Mouse (Mus musculus) stomach, embryonic 14.5 days (tissue): Measurements from ENCODE around the gene Ntn4. TPM values are rescaled to one million over a fixed set of nuclear protein-coding genes. Genes with fewer than 3 reads are reported as not detected.
"Not testable (repeated sequence)": the region's sequence is repeated elsewhere in the genome, so short reads cannot be mapped to it uniquely, and the experiment has no call there.

Source experiments
- ATAC-seq: fragments of 200-750 bp; cut with Nextera tagmentation; 2 replicates; pipeline ENCODE4 v1.8.0; 2017; ENCODE audit warnings: low read depth, moderate TSS enrichment; ENCODE audit not compliant: insufficient number of reproducible peaks, insufficient read depth, low FRiP score
- H3K27ac ChIP-seq: fragments of 300-500 bp; sonication (generic); 2 replicates; pipeline ENCODE4 v1.5.1; 2014; ENCODE audit warnings: mild to moderate bottlenecking, low read length, moderate library complexity, mixed read lengths
- H3K27me3 ChIP-seq: fragments of 300-500 bp; sonication (generic); 2 replicates; pipeline ENCODE4 v1.6.1; 2014; ENCODE audit warnings: low read length, control low read depth, mixed read lengths; ENCODE audit not compliant: control insufficient read depth, insufficient read depth
- H3K36me3 ChIP-seq: fragments of 300-500 bp; sonication (generic); 2 replicates; pipeline ENCODE4 v1.6.1; 2014; ENCODE audit warnings: mild to moderate bottlenecking, control low read depth, low read length, moderate library complexity, mixed read lengths; ENCODE audit not compliant: control insufficient read depth, insufficient read depth
- H3K4me1 ChIP-seq: fragments of 300-500 bp; sonication (generic); 2 replicates; pipeline ENCODE4 v1.6.1; 2014; ENCODE audit warnings: low read length, control low read depth, mixed read lengths; ENCODE audit not compliant: control insufficient read depth, insufficient read depth
- H3K4me2 ChIP-seq: fragments of 300-500 bp; sonication (generic); replicated peaks from 2 replicates; pipeline ENCODE4 v1.6.1; 2014; ENCODE audit warnings: low read depth, low read length, control low read depth
- H3K4me3 ChIP-seq: fragments of 300-500 bp; sonication (generic); 2 replicates; pipeline ENCODE4 v1.5.1; 2014; ENCODE audit warnings: low read depth, low read length, control low read depth
- H3K9ac ChIP-seq: fragments of 300-500 bp; sonication (generic); replicated peaks from 2 replicates; pipeline ENCODE4 v1.6.1; 2014; ENCODE audit warnings: low read depth, mild to moderate bottlenecking, control low read depth, low read length, moderate library complexity, mixed read lengths
- H3K9me3 ChIP-seq: fragments of 300-500 bp; sonication (generic); 2 replicates; pipeline ENCODE4 v1.6.1; 2016; ENCODE audit warnings: low read depth, low read length, control low read depth; ENCODE audit not compliant: control insufficient read depth
- WGBS: fragments of 180-500 bp; shearing (Covaris S2); extraction: QIAGEN DNeasy Blood & Tissue Kit; methylation state at CpG from one replicate; pipeline ENCODE4 v1.1.7; 2014; 5-methylcytosine and 5-hydroxymethylcytosine counted together
- polyA plus RNA-seq: library from polyadenylated mRNA; unstranded; fragments of >200 nt; fragmentation: Nextera tagmentation; extraction: Ambion mirVana; gene quantifications from 2 replicates; pipeline ENCODE4 v1.2.1, GENCODE M21; 2014

The Ntn4 gene
- polyA plus RNA-seq, 1 experiment from 2014 or later, result 0.62 TPM

- Histone ChIP-seq H3K27ac (no peak overlapping the region), H3K4me3 (no peak overlapping the region), H3K4me2 (no peak overlapping the region), H3K9ac (no peak overlapping the region), H3K4me1 (peaks cover 9% of the 10 kb centered on the region), H3K9me3 (no peaks in the 10 kb centered on the region), H3K36me3 (no peaks in the 10 kb centered on the region), H3K27me3 (no peaks in the 10 kb centered on the region)
- ATAC-seq, result no peak
- WGBS, result 87% methylated on average over 4 of the region's 4 CpGs
These were observed 43.4 kb downstream of the Ntn4 start for GRCm38 (mm10) chr10:93683896-93684295.

GRCm38 (mm10) chr10:93685416-93685815, 44.9 kb downstream of the Ntn4 start:
- not testable (repeated sequence) for H3K9me3 ChIP-seq, H3K4me2 ChIP-seq, H3K9ac ChIP-seq, H3K4me1 ChIP-seq, H3K27me3 ChIP-seq, H3K4me3 ChIP-seq, H3K27ac ChIP-seq, H3K36me3 ChIP-seq, ATAC-seq
- 86% methylated on average over 3 of the region's 3 CpGs for WGBS

GRCm38 (mm10) chr10:93686579-93686978, 46.1 kb downstream of the Ntn4 start:
- Histone ChIP-seq H3K9me3 (no peaks in the 10 kb centered on the region), H3K27me3 (no peaks in the 10 kb centered on the region), H3K4me2 (no peak overlapping the region), H3K9ac (no peak overlapping the region), H3K4me3 (no peak overlapping the region), H3K36me3 (no peaks in the 10 kb centered on the region), H3K27ac (no peak overlapping the region), H3K4me1 (no peaks in the 10 kb centered on the region)
- ATAC-seq, result no peak
- WGBS, result 98% methylated on average over 6 of the region's 6 CpGs

GRCm38 (mm10) chr10:93687781-93688180, 47.3 kb downstream of the Ntn4 start:
- H3K36me3 ChIP-seq, result no peaks in the 10 kb centered on the region
- WGBS, result 96% methylated on average over 3 of the region's 3 CpGs
- no peaks in the 10 kb centered on the region for H3K4me1 ChIP-seq
- ATAC-seq, result no peak
- H3K4me2 ChIP-seq, result no peak overlapping the region
- no peak overlapping the region for H3K27ac ChIP-seq
- H3K9ac ChIP-seq, result no peak overlapping the region
- H3K27me3 ChIP-seq, result no peaks in the 10 kb centered on the region
- no peaks in the 10 kb centered on the region for H3K9me3 ChIP-seq
- H3K4me3 ChIP-seq, result no peak overlapping the region

- no peak for ATAC-seq
- H3K9me3 ChIP-seq, result no peaks in the 10 kb centered on the region
- no peaks in the 10 kb centered on the region for H3K36me3 ChIP-seq
- no peak overlapping the region for H3K27ac ChIP-seq
- WGBS, result 68% methylated on average over 26 of the region's 26 CpGs
- H3K9ac ChIP-seq, result no peak overlapping the region
- H3K4me1 ChIP-seq, result no peaks in the 10 kb centered on the region
- H3K27me3 ChIP-seq, result no peaks in the 10 kb centered on the region
- H3K4me3 ChIP-seq, result no peak overlapping the region
- H3K4me2 ChIP-seq, result no peak overlapping the region
These were observed 48.1 kb downstream of the Ntn4 start for GRCm38 (mm10) chr10:93688306-93689171.

GRCm38 (mm10) chr10:93691344-93691743, 50.9 kb downstream of the Ntn4 start:
- H3K27me3 ChIP-seq, result no peaks in the 10 kb centered on the region
- no peak overlapping the region for H3K27ac ChIP-seq
- no peaks in the 10 kb centered on the region for H3K4me1 ChIP-seq
- no peak overlapping the region for H3K4me2 ChIP-seq
- 44% methylated on average over 11 of the region's 11 CpGs for WGBS
- no peaks in the 10 kb centered on the region for H3K9me3 ChIP-seq
- no peak overlapping the region for H3K4me3 ChIP-seq
- no peak overlapping the region for H3K9ac ChIP-seq
- H3K36me3 ChIP-seq, result no peaks in the 10 kb centered on the region
- no peak for ATAC-seq

GRCm38 (mm10) chr10:93695043-93695791, 54.7 kb downstream of the Ntn4 start:
- Histone ChIP-seq H3K36me3 (no peaks in the 10 kb centered on the region), H3K27ac (no peak overlapping the region), H3K4me2 (no peak overlapping the region), H3K4me1 (no peaks in the 10 kb centered on the region), H3K27me3 (no peaks in the 10 kb centered on the region), H3K9me3 (no peaks in the 10 kb centered on the region), H3K4me3 (no peak overlapping the region), H3K9ac (no peak overlapping the region)
- ATAC-seq, result no peak
- 67% methylated on average over 21 of the region's 21 CpGs for WGBS

- Histone ChIP-seq H3K4me1 (no peaks in the 10 kb centered on the region), H3K36me3 (no peaks in the 10 kb centered on the region), H3K27ac (no peak overlapping the region), H3K9ac (no peak overlapping the region), H3K27me3 (no peaks in the 10 kb centered on the region), H3K4me2 (no peak overlapping the region), H3K9me3 (no peaks in the 10 kb centered on the region), H3K4me3 (no peak overlapping the region)
- no peak for ATAC-seq
- WGBS, result 82% methylated on average over 4 of the region's 4 CpGs
These were observed 55.5 kb downstream of the Ntn4 start for GRCm38 (mm10) chr10:93696001-93696400.
